Mouse (Mus musculus): ENCODE results near the gene Kif1b. TPM values are rescaled to one million over a fixed set of nuclear protein-coding genes. Genes with fewer than 3 reads are reported as not detected.
A peak's percentile ranks its signal among the peaks of the same experiment; 100 is the strongest.

Kif1b gene
- total RNA-seq, 2 experiments from 2014 or later = 432 to 448 TPM

- peak in 1 of 2 experiments; percentile 54 for DNase-seq (ENCODE audit: low spot score in 2 of 2)
- intact Hi-C loops (cut with DNase I) = no loop called here
Observed at GRCm38 (mm10) chr4:149126663-149127062, 180.8 kb downstream of the Kif1b start, which contains the start of gene Cort. Cort (minus strand) TSS chr4:149126763.

Other genes starting within 250 kb of the Kif1b start
- 10 to 100 TPM; 45.5 to 47.0 TPM for gene Pex14, start 207.8 kb downstream of the Kif1b start, total RNA-seq (2021)
- 10 to 100 TPM; 54.9 to 58.6 TPM for gene Dffa, start 203.5 kb downstream of the Kif1b start, total RNA-seq (2021)
- gene Cort, start 180.9 kb downstream of the Kif1b start, total RNA-seq (2021) = 10 to 100 TPM; 13.7 to 14.1 TPM
- gene Cenps, start 170.1 kb downstream of the Kif1b start, total RNA-seq (2021) = 10 to 100 TPM; 23.3 to 24.3 TPM
- gene Pgd, start 140.9 kb downstream of the Kif1b start, total RNA-seq (2021) = 10 to 100 TPM; 33.1 to 33.5 TPM
- gene Ube4b, start 119.1 kb upstream of the Kif1b start, total RNA-seq (2021) = 100 to 1,000 TPM in 1 of 2 experiments, 10 to 100 TPM in 1; 93.9 to 103 TPM
- gene Rbp7, start 147.3 kb upstream of the Kif1b start, total RNA-seq (2021) = not detected
- gene Tmem274, start 169.7 kb upstream of the Kif1b start, total RNA-seq (2021) = not detected
- 1 to 10 TPM; 8.1 to 8.9 TPM for gene Nmnat1, start 177.5 kb upstream of the Kif1b start, total RNA-seq (2021)
- gene Lzic, start 177.5 kb upstream of the Kif1b start, total RNA-seq (2021) = 10 to 100 TPM; 18.7 to 19.8 TPM
- 10 to 100 TPM; 40.3 to 41.9 TPM for gene Ctnnbip1, start 210.5 kb upstream of the Kif1b start, total RNA-seq (2021)